Mouse (Mus musculus) T-cell, adult 2 months (primary cell): ENCODE measurements around the gene Slc39a5.
A peak's percentile ranks its signal among the peaks of the same experiment; 100 is the strongest.

ENCODE experiments used
- DNase-seq: peaks from one replicate; pipeline ENCODE4 v3.0.0; 2022; ENCODE audit warnings: low spot score

The Slc39a5 gene

DNA sequence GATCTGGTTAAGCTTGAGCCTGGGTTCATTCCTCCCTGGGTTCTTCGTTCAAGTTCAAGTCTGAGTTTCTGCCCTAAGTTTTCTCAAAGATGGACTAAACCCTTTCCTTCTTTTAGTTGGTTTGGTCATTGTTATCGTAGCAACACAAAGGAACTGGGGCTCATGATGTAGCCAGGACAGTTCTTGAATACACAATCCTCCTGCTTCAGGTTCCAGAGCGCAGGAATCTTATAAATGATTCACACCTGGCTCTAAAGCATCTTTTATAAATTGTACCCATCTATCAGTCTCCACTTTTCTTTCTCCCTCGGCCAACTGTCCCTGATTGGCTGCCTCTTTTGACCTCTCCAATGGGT is 25.0 kb downstream of the Slc39a5 start:
- no peak for DNase-seq

DNA sequence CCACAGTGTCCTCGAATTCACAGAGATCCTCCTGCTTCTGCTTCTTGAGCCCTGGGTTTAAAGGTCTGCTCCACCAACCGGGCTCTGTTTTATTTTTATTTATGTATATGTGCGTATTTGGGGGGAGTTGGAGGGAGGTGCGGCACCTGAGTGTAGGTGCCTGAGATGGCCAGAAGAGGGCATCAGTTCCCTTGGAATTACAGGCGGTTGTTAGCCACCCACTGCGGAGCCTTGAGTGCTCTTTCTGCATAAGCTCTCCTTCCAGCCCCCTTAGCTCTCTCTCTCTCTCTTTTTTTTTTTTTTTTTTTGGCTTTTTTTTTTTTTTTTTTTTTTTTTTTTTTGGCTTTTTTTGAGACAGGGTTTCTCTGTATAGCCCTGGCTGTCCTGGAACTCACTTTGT is 26.6 kb downstream of the Slc39a5 start:
- DNase-seq: peak; percentile 37

DNA sequence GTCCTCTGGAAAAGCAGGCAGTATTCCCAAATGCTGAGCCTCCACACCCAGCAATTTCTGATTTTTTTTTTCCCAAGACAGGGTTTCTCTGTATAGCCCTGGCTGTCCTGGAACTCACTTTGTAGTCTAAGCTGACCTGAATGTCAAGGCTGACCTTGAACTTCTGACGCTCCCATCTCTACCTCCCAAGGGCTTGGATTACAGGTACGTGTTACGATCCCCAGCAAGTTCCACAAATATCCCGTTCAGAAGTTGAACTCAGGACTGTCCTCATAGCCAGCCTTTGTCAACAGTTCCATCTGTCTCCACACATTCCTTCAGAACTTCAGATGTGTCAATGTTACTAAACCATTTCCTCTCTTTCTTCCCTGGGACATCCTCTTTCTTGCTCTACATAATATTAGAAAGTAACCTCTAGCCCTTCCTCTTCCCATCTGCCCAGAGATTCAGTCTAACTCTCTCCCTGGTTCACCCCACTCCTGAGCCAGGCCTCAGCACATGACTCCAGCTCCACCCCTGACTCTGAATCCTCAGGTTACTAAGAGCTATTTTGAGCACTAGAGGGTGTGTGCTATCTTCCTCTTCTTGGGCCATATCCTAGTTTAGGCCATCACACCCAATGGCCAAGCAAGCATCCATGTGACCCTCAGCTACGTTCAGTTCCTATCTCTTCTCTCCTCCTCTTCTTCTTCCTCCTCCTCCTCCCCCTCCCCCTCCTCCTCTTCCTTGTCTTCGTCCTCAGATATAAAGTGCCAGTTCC is 27.9 kb downstream of the Slc39a5 start:
- DNase-seq: no peak

DNA sequence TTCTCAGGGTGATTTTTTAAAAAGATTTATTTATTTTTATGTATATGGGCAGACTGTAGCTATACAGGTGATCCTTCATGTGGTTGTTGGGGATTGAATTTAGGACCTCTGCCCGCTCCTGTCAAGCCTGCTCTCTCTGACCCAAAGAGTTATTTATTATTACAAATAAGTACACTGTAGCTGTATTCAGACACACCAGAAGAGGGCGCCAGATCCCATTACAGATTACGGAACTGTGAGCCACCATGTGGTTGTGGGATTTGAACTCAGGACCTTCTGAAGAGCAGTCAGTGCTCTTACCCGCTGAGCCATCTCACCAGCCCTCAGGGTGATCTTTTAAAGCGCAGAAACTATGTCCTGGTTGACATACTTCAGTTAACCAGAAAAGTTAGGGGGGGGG is 28.9 kb downstream of the Slc39a5 start:
- no peak for DNase-seq

- no peak for DNase-seq
These were observed 30.4 kb downstream of the Slc39a5 start for GRCm38 (mm10) chr10:128370601-128371000.

DNA sequence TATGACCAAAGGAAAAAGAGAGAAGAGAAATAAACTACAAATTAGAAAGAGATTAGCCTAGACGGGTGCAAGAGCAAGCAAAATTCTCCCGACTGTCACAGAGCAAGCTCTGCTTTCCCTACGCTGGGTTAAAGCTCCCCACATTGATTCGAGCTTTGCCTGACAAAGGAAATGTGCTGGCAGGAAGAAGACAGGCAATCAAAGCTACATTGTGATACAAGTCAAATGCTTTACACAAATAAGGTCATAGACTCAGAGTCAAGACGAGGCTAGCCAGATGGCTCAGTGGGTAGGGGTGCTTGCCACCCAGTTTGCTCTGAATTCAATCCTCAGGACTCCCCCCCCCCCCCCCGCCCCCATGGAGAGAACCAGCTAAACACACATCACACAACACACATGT is 31.0 kb downstream of the Slc39a5 start:
- no peak for DNase-seq

- no peak for DNase-seq
These were observed 31.4 kb downstream of the Slc39a5 start for GRCm38 (mm10) chr10:128369599-128369998.

GRCm38 (mm10) chr10:128369218-128369543 is 31.8 kb downstream of the Slc39a5 start:
- no peak for DNase-seq

- peak; percentile 95 for DNase-seq
These were observed 32.4 kb downstream of the Slc39a5 start, which contains the start of gene Coq10a for GRCm38 (mm10) chr10:128368402-128369217. Coq10a (minus strand) TSS chr10:128368997.

DNA sequence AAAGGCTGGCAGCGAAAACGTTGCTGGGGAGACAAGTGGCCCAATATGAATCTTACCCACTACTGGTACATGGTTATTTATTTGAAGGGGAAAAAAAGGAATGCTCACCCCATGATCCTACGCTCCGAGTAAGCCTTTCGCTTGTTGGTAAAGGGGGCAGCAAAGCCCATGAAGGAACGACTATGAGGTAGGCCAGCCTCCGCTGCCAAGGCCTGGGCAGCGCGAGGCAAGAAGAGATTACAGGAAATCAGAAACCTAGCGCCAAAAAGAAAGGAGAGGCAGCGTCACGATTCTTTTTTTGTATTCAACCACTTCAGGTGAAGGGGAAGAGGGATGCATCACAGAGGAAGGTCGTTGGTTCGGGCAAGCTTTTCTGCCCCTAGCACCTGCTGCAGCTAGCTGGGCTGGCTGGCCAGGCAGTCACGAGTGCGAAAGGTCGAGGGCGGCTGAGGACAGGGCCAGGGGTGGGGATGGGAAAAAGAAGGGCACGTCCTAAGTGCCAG is 33.1 kb downstream of the Slc39a5 start:
- no peak for DNase-seq

GRCm38 (mm10) chr10:128362568-128362967 is 38.5 kb downstream of the Slc39a5 start:
- DNase-seq: no peak

DNA sequence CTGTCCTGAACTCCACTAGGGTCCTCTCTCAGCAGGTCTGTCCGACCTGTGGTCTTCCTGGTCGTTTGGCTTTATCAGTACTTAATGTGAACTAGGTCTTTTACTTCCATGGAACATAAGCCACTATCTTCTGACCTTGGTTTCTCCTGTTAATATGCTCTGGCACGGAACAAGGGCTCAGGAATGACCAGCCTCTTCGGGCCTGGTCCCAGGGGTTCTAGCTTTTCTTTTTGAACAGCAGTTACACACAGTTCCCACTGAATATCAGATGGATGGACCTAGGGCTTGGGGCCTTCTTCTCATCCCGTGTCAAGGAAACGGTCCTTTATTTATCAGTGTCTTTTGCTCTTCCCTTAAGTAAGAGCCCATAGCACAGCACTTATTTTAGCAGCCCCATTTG is 39.2 kb downstream of the Slc39a5 start:
- DNase-seq: no peak

DNA sequence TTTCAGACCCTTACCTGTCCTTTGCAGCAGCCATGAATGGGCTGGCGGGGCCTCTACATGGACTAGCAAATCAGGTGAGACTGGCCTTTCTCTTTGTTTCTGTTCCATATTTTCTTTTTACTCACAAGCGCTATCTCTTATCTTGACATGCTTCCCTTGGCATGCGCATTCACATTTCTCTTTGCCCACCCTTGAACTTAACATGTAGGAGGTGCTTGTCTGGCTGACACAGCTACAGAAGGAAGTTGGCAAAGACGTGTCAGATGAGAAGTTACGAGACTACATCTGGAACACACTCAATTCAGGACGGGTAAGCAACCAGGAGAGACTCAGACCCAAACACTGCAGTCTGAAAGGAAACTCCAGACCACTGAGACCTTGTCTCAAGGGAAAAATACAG is 41.8 kb downstream of the Slc39a5 start:
- no peak for DNase-seq

DNA sequence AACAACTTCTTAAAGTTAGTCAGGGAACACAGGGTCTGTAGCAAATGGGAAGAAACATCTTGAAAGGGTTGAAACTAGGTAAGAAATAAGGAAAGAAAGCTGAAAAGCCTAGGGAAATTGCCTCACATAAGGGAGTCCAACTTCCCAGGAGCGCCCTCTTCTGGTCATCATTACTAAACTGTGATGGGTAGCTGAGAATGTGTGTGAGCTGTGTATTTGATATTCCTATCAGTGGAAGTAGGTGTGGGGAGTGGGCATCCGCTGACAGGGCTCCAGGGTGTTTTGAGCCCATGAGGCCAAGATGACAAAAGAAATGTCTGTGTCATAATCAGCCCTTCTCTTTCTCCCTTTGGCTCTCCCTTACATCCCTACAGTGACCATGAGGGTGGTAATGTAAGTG is 42.2 kb downstream of the Slc39a5 start:
- DNase-seq: peak; percentile 55

- no peak for DNase-seq
These were observed 53.5 kb downstream of the Slc39a5 start for GRCm38 (mm10) chr10:128347541-128347940.
